Mouse (Mus musculus) forebrain, embryonic 11.5 days (tissue): ENCODE measurements around the gene Cep290. TPM values are rescaled to one million over a fixed set of nuclear protein-coding genes. Genes with fewer than 3 reads are reported as not detected.

Experiments
- ATAC-seq: fragments of 200-750 bp; cut with Nextera tagmentation; replicated peaks from 2 replicates; pipeline ENCODE4 v1.8.0; 2017; ENCODE audit warnings: moderate TSS enrichment; ENCODE audit not compliant: low FRiP score
- DNase-seq: peaks from one replicate; pipeline ENCODE4 v3.0.0-alpha.2; 2017; ENCODE audit warnings: low spot score
- H3K27ac ChIP-seq: fragments of 300-500 bp; sonication (generic); 2 replicates; pipeline ENCODE4 v1.5.1; 2014; ENCODE audit warnings: low read depth, low read length
- H3K27me3 ChIP-seq: fragments of 300-500 bp; sonication (generic); 2 replicates; pipeline ENCODE4 v1.6.1; 2014; ENCODE audit warnings: mild to moderate bottlenecking, low read length, mixed read lengths; ENCODE audit not compliant: control insufficient read depth, insufficient read depth
- H3K36me3 ChIP-seq: fragments of 300-500 bp; sonication (generic); 2 replicates; pipeline ENCODE4 v1.6.1; 2014; ENCODE audit warnings: mild to moderate bottlenecking, low read length, moderate library complexity, mixed read lengths; ENCODE audit not compliant: control insufficient read depth, insufficient read depth
- H3K4me1 ChIP-seq: fragments of 300-500 bp; sonication (generic); replicated peaks from 2 replicates; pipeline ENCODE4 v1.6.1; 2014; ENCODE audit warnings: low read length, mixed read lengths; ENCODE audit not compliant: control insufficient read depth, insufficient read depth
- H3K4me2 ChIP-seq: fragments of 300-500 bp; sonication (generic); 2 replicates; pipeline ENCODE4 v1.6.1; 2014; ENCODE audit warnings: low read depth, mild to moderate bottlenecking, low read length, moderate library complexity, mixed read lengths; ENCODE audit not compliant: severe bottlenecking
- H3K4me3 ChIP-seq: fragments of 300-500 bp; sonication (generic); 2 replicates; pipeline ENCODE4 v1.5.1; 2014; ENCODE audit warnings: low read depth, low read length
- H3K9ac ChIP-seq: fragments of 300-500 bp; sonication (generic); 2 replicates; pipeline ENCODE4 v1.6.1; 2014; ENCODE audit warnings: low read length
- H3K9me3 ChIP-seq: fragments of 300-500 bp; sonication (generic); 2 replicates; pipeline ENCODE4 v1.6.1; 2016; ENCODE audit warnings: low read length, mixed read lengths; ENCODE audit not compliant: control insufficient read depth
- WGBS: fragments of 180-500 bp; shearing (Covaris S2); extraction: QIAGEN DNeasy Blood & Tissue Kit; methylation state at CpG from one replicate; pipeline ENCODE4 v1.1.7; 2014; 5-methylcytosine and 5-hydroxymethylcytosine counted together
- polyA plus RNA-seq: library from polyadenylated mRNA; unstranded; fragments of >200 nt; fragmentation: Nextera tagmentation; extraction: Ambion mirVana; gene quantifications from 2 replicates; pipeline ENCODE4 v1.2.1, GENCODE M21; 2014

Cep290 gene
- polyA plus RNA-seq, 1 experiment from 2014 or later = 9.0 TPM

- DNase-seq = no peak
- no peak overlapping the region for H3K4me3 ChIP-seq
- no peak for ATAC-seq
- WGBS = 90% methylated on average over 7 of the region's 7 CpGs
- no peaks in the 10 kb centered on the region for H3K36me3 ChIP-seq
- no peaks in the 10 kb centered on the region for H3K9me3 ChIP-seq
- H3K4me1 ChIP-seq = no peaks in the 10 kb centered on the region
- no peak overlapping the region for H3K4me2 ChIP-seq
- no peak overlapping the region for H3K27ac ChIP-seq
- H3K27me3 ChIP-seq = no peaks in the 10 kb centered on the region
- H3K9ac ChIP-seq = no peak overlapping the region
These were observed 132.1 kb downstream of the Cep290 start for GRCm38 (mm10) chr10:100619474-100619873.

DNA sequence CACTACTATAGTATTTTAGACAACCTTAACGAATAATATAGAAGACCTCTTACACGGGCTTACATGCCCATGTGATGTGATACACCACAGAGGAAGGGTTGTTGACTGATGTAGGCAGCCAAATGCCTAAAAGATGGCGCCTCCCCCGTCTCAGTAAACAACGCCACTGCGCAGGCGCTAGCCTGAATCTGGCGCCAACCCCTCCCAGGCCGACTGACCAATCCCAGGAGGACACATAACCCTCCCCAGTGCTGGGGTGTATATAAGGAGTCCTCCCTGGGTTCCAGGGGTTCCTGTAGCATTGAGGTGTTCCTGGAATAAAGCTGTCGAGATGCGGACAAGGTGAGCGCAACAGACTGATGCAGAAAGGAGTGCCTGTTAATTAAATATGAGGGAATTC lies 132.7 kb downstream of the Cep290 start:
- no peak for ATAC-seq
- H3K27me3 ChIP-seq = no peaks in the 10 kb centered on the region
- no peak for DNase-seq
- no peaks in the 10 kb centered on the region for H3K36me3 ChIP-seq
- 90% methylated on average over 12 of the region's 12 CpGs for WGBS
- H3K4me3 ChIP-seq = no peak overlapping the region
- H3K27ac ChIP-seq = no peak overlapping the region
- no peaks in the 10 kb centered on the region for H3K4me1 ChIP-seq
- H3K9me3 ChIP-seq = no peaks in the 10 kb centered on the region
- H3K9ac ChIP-seq = no peak overlapping the region
- H3K4me2 ChIP-seq = no peak overlapping the region

- Histone ChIP-seq H3K9ac (no peak overlapping the region), H3K4me2 (no peak overlapping the region), H3K4me3 (no peak overlapping the region), H3K27me3 (no peaks in the 10 kb centered on the region), H3K4me1 (no peaks in the 10 kb centered on the region), H3K36me3 (no peaks in the 10 kb centered on the region), H3K27ac (no peak overlapping the region), H3K9me3 (no peaks in the 10 kb centered on the region)
- DNase-seq = no peak
- no peak for ATAC-seq
- WGBS = 86% methylated on average over 3 of the region's 3 CpGs
These were observed 135.1 kb downstream of the Cep290 start for GRCm38 (mm10) chr10:100622494-100622893.

Other genes with a start within 250 kb of the Cep290 start
- gene Gm4301, start 151.9 kb upstream of the Cep290 start, polyA plus RNA-seq = not detected in 2 replicates
- not detected in 2 replicates for gene Gm4302, start 146.7 kb upstream of the Cep290 start, polyA plus RNA-seq
- gene Gm4303, start 141.6 kb upstream of the Cep290 start, polyA plus RNA-seq = not detected in 2 replicates
- gene Gm4305, start 136.5 kb upstream of the Cep290 start, polyA plus RNA-seq = not detected in 2 replicates
- not detected in 2 replicates for gene Gm4307, start 126.2 kb upstream of the Cep290 start, polyA plus RNA-seq
- not detected in 2 replicates for gene Gm4312, start 105.0 kb upstream of the Cep290 start, polyA plus RNA-seq
- gene Tmtc3, start 208 bp upstream of the Cep290 start, polyA plus RNA-seq = 23.2 and 27.9 TPM in 2 replicates
- gene 4930430F08Rik, start 102.9 kb downstream of the Cep290 start, polyA plus RNA-seq = 9.7 and 12.9 TPM in 2 replicates
- not detected in 2 replicates for gene 1700017N19Rik, start 102.9 kb downstream of the Cep290 start, polyA plus RNA-seq